Mouse (Mus musculus): ENCODE results near the gene Fmo3. TPM values are rescaled to one million over a fixed set of nuclear protein-coding genes. Genes with fewer than 3 reads are reported as not detected.

Fmo3 gene
- total RNA-seq, 2 experiments from 2014 or later, result not detected

GRCm38 (mm10) chr1:162934374-162935012, 49.8 kb downstream of the Fmo3 start:
- DNase-seq (ENCODE audit: extremely low spot score in 1 of 2, low spot score in 2 of 2), result no peak
- intact Hi-C loops (cut with DNase I), result no loop called here

GRCm38 (mm10) chr1:162932386-162932785, 51.9 kb downstream of the Fmo3 start:
- no peak for DNase-seq (ENCODE audit: extremely low spot score in 1 of 2, low spot score in 2 of 2)
- intact Hi-C loops (cut with DNase I), result no loop called here

GRCm38 (mm10) chr1:162931880-162932279, 52.4 kb downstream of the Fmo3 start:
- intact Hi-C loops (cut with DNase I), result no loop called here
- DNase-seq (ENCODE audit: extremely low spot score in 1 of 2, low spot score in 2 of 2), result peak in 1 of 2 experiments; percentile 34

- no peak for DNase-seq (ENCODE audit: extremely low spot score in 1 of 2, low spot score in 2 of 2)
- intact Hi-C loops (cut with DNase I), result no loop called here
Observed at GRCm38 (mm10) chr1:162931310-162931875, 52.9 kb downstream of the Fmo3 start.

GRCm38 (mm10) chr1:162930631-162931030, 53.7 kb downstream of the Fmo3 start:
- intact Hi-C loops (cut with DNase I), result no loop called here
- DNase-seq (ENCODE audit: extremely low spot score in 1 of 2, low spot score in 2 of 2), result no peak

- intact Hi-C loops (cut with DNase I), result no loop called here
Observed at GRCm38 (mm10) chr1:162929146-162929545, 55.2 kb downstream of the Fmo3 start.

GRCm38 (mm10) chr1:162925121-162925520, 59.2 kb downstream of the Fmo3 start:
- intact Hi-C loops (cut with DNase I), result no loop called here
- no peak for DNase-seq (ENCODE audit: extremely low spot score in 1 of 2, low spot score in 2 of 2)

More at GRCm38 (mm10) chr1:162929146-162929545, 55.2 kb downstream of the Fmo3 start:
- no peak for DNase-seq (ENCODE audit: extremely low spot score in 1 of 2, low spot score in 2 of 2)

- intact Hi-C loops (cut with DNase I), result no loop called here
- no peak for DNase-seq (ENCODE audit: extremely low spot score in 1 of 2, low spot score in 2 of 2)
Observed at GRCm38 (mm10) chr1:162916661-162917060, 67.7 kb downstream of the Fmo3 start.

GRCm38 (mm10) chr1:162914932-162915556, 69.3 kb downstream of the Fmo3 start:
- DNase-seq (ENCODE audit: extremely low spot score in 1 of 2, low spot score in 2 of 2), result no peak
- intact Hi-C loops (cut with DNase I), result no loop called here

GRCm38 (mm10) chr1:162912085-162912484, 72.2 kb downstream of the Fmo3 start:
- no peak for DNase-seq (ENCODE audit: extremely low spot score in 1 of 2, low spot score in 2 of 2)
- intact Hi-C loops (cut with DNase I), result no loop called here

Other genes starting within 250 kb of the Fmo3 start
- gene Prrc2c, start 244.0 kb downstream of the Fmo3 start, total RNA-seq (2021), result 100 to 1,000 TPM; 212 to 222 TPM
- gene Fmo4, start 170.6 kb downstream of the Fmo3 start, total RNA-seq (2021), result not detected
- gene Fmo1, start 117.9 kb downstream of the Fmo3 start, total RNA-seq (2021), result 10 to 100 TPM; 24.3 to 26.8 TPM
- under 1 TPM; 0.45 to 0.99 TPM for gene Fmo2, start 85.8 kb downstream of the Fmo3 start, total RNA-seq (2021)
- gene Fmo6, start 47.0 kb downstream of the Fmo3 start, total RNA-seq (2021), result not detected
- gene Mroh9, start 101.1 kb upstream of the Fmo3 start, total RNA-seq (2021), result not detected